Mouse (Mus musculus) forebrain, embryonic 16.5 days (tissue): ENCODE data around the gene Znrf3. TPM values are rescaled to one million over a fixed set of nuclear protein-coding genes. Genes with fewer than 3 reads are reported as not detected.

Source experiments
- ATAC-seq: fragments of 200-750 bp; cut with Nextera tagmentation; 2 replicates; pipeline ENCODE4 v1.8.0; 2017; ENCODE audit warnings: mild to moderate bottlenecking, moderate library complexity
- H3K27ac ChIP-seq: fragments of 300-500 bp; sonication (generic); 2 replicates; pipeline ENCODE4 v1.5.1; 2014; ENCODE audit warnings: low read length, control low read depth
- H3K27me3 ChIP-seq: fragments of 300-500 bp; sonication (generic); replicated peaks from 2 replicates; pipeline ENCODE4 v1.6.1; 2014; ENCODE audit warnings: low read length; ENCODE audit not compliant: control insufficient read depth, insufficient read depth
- H3K36me3 ChIP-seq: fragments of 300-500 bp; sonication (generic); 2 replicates; pipeline ENCODE4 v1.6.1; 2014; ENCODE audit not compliant: control insufficient read depth, insufficient read depth
- H3K4me1 ChIP-seq: fragments of 300-500 bp; sonication (generic); replicated peaks from 2 replicates; pipeline ENCODE4 v1.6.1; 2014; ENCODE audit warnings: low read length; ENCODE audit not compliant: control insufficient read depth, insufficient read depth
- H3K4me2 ChIP-seq: fragments of 300-500 bp; sonication (generic); 2 replicates; pipeline ENCODE4 v1.6.1; 2014; ENCODE audit warnings: mild to moderate bottlenecking, low read length, control low read depth
- H3K4me3 ChIP-seq: fragments of 300-500 bp; sonication (generic); replicated peaks from 2 replicates; pipeline ENCODE4 v1.5.1; 2014; ENCODE audit warnings: mild to moderate bottlenecking, low read length, control low read depth
- H3K9ac ChIP-seq: fragments of 300-500 bp; sonication (generic); replicated peaks from 2 replicates; pipeline ENCODE4 v1.6.1; 2014; ENCODE audit warnings: low read depth, low read length, control low read depth
- H3K9me3 ChIP-seq: fragments of 300-500 bp; sonication (generic); 2 replicates; pipeline ENCODE4 v1.6.1; 2016; ENCODE audit warnings: low read length; ENCODE audit not compliant: control insufficient read depth
- WGBS: fragments of 180-500 bp; shearing (Covaris S2); extraction: QIAGEN DNeasy Blood & Tissue Kit; methylation state at CpG from one replicate; pipeline ENCODE4 v1.1.7; 2014; 5-methylcytosine and 5-hydroxymethylcytosine counted together
- polyA plus RNA-seq: library from polyadenylated mRNA; unstranded; fragments of >200 nt; fragmentation: Nextera tagmentation; extraction: Ambion mirVana; gene quantifications from 2 replicates; pipeline ENCODE4 v1.2.1, GENCODE M21; 2015

Znrf3 gene
- polyA plus RNA-seq, 1 experiment from 2014 or later, result 6.9 TPM

- H3K9ac ChIP-seq, result no peak overlapping the region
- 77% methylated on average over 2 of the region's 2 CpGs for WGBS
- H3K36me3 ChIP-seq, result no peaks in the 10 kb centered on the region
- H3K27ac ChIP-seq, result no peak overlapping the region
- peaks cover 31% of the 10 kb centered on the region for H3K4me1 ChIP-seq
- ATAC-seq, result no peak
- no peak overlapping the region for H3K4me3 ChIP-seq
- H3K9me3 ChIP-seq, result no peaks in the 10 kb centered on the region
- no peak overlapping the region for H3K4me2 ChIP-seq
- H3K27me3 ChIP-seq, result no peaks in the 10 kb centered on the region
Measured at GRCm38 (mm10) chr11:5412644-5413190, 31.9 kb downstream of the Znrf3 start.

GRCm38 (mm10) chr11:5411577-5411976 is 33.1 kb downstream of the Znrf3 start:
- ATAC-seq, result no peak
- Histone ChIP-seq H3K36me3 (no peaks in the 10 kb centered on the region), H3K4me2 (no peak overlapping the region), H3K27me3 (no peaks in the 10 kb centered on the region), H3K9ac (no peak overlapping the region), H3K4me3 (no peak overlapping the region), H3K9me3 (no peaks in the 10 kb centered on the region), H3K27ac (no peak overlapping the region), H3K4me1 (peaks cover 26% of the 10 kb centered on the region)
- 22% methylated on average over 9 of the region's 9 CpGs for WGBS

GRCm38 (mm10) chr11:5404180-5404579 is 40.5 kb downstream of the Znrf3 start:
- Histone ChIP-seq H3K36me3 (no peaks in the 10 kb centered on the region), H3K4me3 (no peak overlapping the region), H3K9ac (no peak overlapping the region), H3K4me1 (peaks cover 5% of the 10 kb centered on the region; the same call in 1 of the 2 replicates), H3K27me3 (no peaks in the 10 kb centered on the region), H3K27ac (no peak overlapping the region), H3K9me3 (no peaks in the 10 kb centered on the region), H3K4me2 (no peak overlapping the region)
- no peak for ATAC-seq
- 77% methylated on average over 2 of the region's 2 CpGs for WGBS

- H3K9ac ChIP-seq, result no peak overlapping the region
- no peak overlapping the region for H3K4me3 ChIP-seq
- H3K27ac ChIP-seq, result no peak overlapping the region
- 83% methylated on average over 4 of the region's 4 CpGs for whole genome bisulfite sequencing
- H3K4me2 ChIP-seq, result no peak overlapping the region
- no peaks in the 10 kb centered on the region for H3K36me3 ChIP-seq
- peaks cover 5% of the 10 kb centered on the region; the same call in 1 of the 2 replicates for H3K4me1 ChIP-seq
- ATAC-seq, result no peak
- no peaks in the 10 kb centered on the region for H3K9me3 ChIP-seq
- H3K27me3 ChIP-seq, result no peaks in the 10 kb centered on the region
Measured at GRCm38 (mm10) chr11:5402127-5402733, 42.4 kb downstream of the Znrf3 start.

GRCm38 (mm10) chr11:5398301-5399053 is 46.2 kb downstream of the Znrf3 start:
- Histone ChIP-seq H3K4me2 (no peak overlapping the region), H3K27ac (no peak overlapping the region), H3K27me3 (no peaks in the 10 kb centered on the region), H3K4me3 (no peak overlapping the region), H3K9me3 (no peaks in the 10 kb centered on the region), H3K4me1 (no peaks in the 10 kb centered on the region), H3K36me3 (no peaks in the 10 kb centered on the region), H3K9ac (no peak overlapping the region)
- ATAC-seq, result no peak
- WGBS, result 68% methylated on average over 3 of the region's 3 CpGs

DNA sequence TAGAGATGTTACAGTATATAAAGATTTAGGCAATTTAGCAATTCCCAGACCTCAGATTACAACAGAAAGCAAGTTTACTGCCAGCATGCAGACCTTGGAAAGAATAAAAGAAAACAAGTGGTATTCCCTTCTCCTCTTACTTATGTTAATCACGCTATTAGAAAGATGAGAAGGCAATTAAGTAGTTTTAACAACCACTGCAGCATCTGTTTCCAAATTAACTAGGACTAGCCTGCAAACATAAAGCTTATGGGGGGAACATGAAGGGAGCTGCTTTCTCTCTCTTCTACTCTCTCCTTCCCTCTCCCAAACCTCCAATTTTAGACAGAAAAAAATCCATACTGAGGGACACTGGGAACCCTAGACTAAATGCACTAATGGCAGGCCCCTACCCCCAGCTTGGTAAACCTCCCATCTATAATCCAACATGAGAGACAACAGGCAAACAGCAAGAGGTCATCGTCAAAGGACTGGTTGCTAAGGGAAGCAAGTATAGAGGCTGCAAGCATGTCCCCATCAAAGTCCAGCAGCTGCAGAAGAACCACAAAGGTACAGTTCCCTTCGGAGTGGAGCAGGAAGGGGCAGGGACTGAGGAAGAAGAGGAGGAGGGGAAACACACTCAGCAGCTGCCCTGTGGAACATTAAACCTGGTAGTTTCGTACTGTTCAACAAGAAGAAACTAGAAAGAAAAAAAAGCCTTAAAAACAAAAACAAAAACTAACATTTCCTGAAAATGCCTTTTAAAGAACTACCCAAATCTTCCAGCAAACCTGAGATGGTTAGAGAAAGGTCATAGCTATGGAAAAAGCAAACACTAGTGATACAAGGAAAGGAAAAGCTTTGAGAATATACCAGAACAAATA is 53.4 kb downstream of the Znrf3 start:
- no peaks in the 10 kb centered on the region for H3K36me3 ChIP-seq
- H3K4me3 ChIP-seq, result no peak overlapping the region
- no peak overlapping the region for H3K27ac ChIP-seq
- no peaks in the 10 kb centered on the region for H3K9me3 ChIP-seq
- H3K27me3 ChIP-seq, result no peaks in the 10 kb centered on the region
- whole genome bisulfite sequencing, result 2% methylated on average over 4 of the region's 4 CpGs
- no peak for ATAC-seq
- no peak overlapping the region for H3K9ac ChIP-seq
- peaks cover 5% of the 10 kb centered on the region for H3K4me1 ChIP-seq
- H3K4me2 ChIP-seq, result no peak overlapping the region

DNA sequence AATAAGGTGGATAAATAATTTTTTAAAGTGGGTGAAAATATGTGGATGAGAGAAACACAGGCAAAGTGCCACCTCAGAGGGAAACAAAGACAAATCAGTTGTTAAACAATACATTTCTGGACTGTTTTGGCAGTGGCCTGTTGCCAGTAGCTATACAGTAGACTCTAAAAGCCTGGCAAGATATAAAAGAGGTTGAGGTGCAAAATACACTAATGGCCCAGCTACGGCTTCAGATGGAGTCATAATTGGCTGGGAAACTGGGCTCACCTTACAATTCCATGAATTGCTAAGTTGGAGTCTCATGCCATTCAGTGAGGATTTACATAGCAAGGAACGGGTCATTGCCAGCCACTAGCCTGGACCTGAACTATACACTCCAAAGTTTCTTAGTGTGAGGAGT is 62.0 kb downstream of the Znrf3 start:
- no peak for ATAC-seq
- no peak overlapping the region for H3K4me3 ChIP-seq
- WGBS, result 6% methylated on average over 2 of the region's 2 CpGs
- H3K36me3 ChIP-seq, result no peaks in the 10 kb centered on the region
- H3K4me1 ChIP-seq, result peaks cover 3% of the 10 kb centered on the region
- H3K4me2 ChIP-seq, result no peak overlapping the region
- no peak overlapping the region for H3K27ac ChIP-seq
- H3K9me3 ChIP-seq, result no peaks in the 10 kb centered on the region
- no peaks in the 10 kb centered on the region for H3K27me3 ChIP-seq
- H3K9ac ChIP-seq, result no peak overlapping the region

DNA sequence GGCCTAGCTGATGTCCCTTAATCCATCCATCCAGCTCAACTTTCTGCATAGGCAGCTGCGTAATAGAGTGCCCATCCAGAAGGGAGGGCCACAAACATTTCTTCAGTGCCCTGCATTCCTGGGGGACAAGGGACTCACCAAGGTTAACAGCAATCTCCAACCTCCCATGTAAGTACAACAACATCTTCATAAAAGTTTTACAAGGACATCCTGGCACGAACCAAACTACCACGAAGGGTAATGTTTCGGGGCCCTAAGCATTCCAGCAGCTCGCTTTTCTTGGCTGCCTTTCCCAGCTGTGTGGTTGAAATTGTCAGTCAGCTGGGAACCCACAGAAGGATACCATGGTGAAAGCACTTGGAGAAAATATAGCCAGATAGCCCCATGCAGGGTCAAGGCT is 63.4 kb downstream of the Znrf3 start:
- no peak for ATAC-seq
- no peak overlapping the region for H3K27ac ChIP-seq
- no peaks in the 10 kb centered on the region for H3K36me3 ChIP-seq
- H3K27me3 ChIP-seq, result no peaks in the 10 kb centered on the region
- no peak overlapping the region for H3K4me2 ChIP-seq
- no peaks in the 10 kb centered on the region for H3K9me3 ChIP-seq
- no peak overlapping the region for H3K9ac ChIP-seq
- H3K4me3 ChIP-seq, result no peak overlapping the region
- 77% methylated on average over 5 of the region's 5 CpGs for WGBS
- peaks cover 3% of the 10 kb centered on the region for H3K4me1 ChIP-seq

DNA sequence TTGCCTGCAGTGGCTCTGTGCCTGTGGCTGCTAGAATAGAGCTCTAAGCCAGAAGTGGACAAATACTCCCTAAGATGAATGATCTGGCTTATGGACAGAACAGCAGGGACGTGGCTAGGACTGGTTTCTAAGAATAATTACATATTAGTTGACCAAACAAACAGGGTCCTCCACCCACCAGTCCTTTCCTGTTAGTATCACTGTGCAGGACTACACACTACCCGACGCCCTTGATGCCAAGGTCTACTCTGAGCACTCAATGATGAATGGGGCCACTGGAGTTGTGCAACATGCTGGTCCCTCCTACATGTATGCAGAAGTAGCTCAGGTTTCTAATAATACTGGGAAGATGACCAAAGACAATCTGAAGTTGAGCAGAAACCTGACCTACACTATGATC is 64.4 kb downstream of the Znrf3 start:
- H3K4me2 ChIP-seq, result no peak overlapping the region
- no peak overlapping the region for H3K27ac ChIP-seq
- peaks cover 3% of the 10 kb centered on the region for H3K4me1 ChIP-seq
- H3K9ac ChIP-seq, result no peak overlapping the region
- ATAC-seq, result no peak
- H3K4me3 ChIP-seq, result no peak overlapping the region
- H3K9me3 ChIP-seq, result no peaks in the 10 kb centered on the region
- WGBS, result 85% methylated on average over 3 of the region's 3 CpGs
- H3K36me3 ChIP-seq, result no peaks in the 10 kb centered on the region
- H3K27me3 ChIP-seq, result no peaks in the 10 kb centered on the region
